Mouse (Mus musculus): ENCODE measurements around the gene Ncln. TPM values are rescaled to one million over a fixed set of nuclear protein-coding genes. Genes with fewer than 3 reads are reported as not detected.

Ncln gene
- polyA plus RNA-seq, 1 experiment, result 354 TPM

- no peaks in the 10 kb centered on the region for H3K36me3 ChIP-seq (ENCODE audit: control insufficient read depth, insufficient read depth, low read length)
- H3K27ac ChIP-seq (ENCODE audit: insufficient read depth, low read depth, low read length), result peak overlapping the region; percentile 4; the same call in 1 of the 2 replicates
- peaks cover 6% of the 10 kb centered on the region for H3K27me3 ChIP-seq (ENCODE audit: control insufficient read depth, insufficient read depth, low read length)
- 48% methylated on average over 14 of the region's 14 CpGs for WGBS
- H3K4me3 ChIP-seq (ENCODE audit: low read depth, low read length), result no peak overlapping the region
- TF ChIP-seq POLR2A (IDR thresholded peaks at IDR 0.05; ENCODE audit: low read depth, low read length), result no peak
- TF ChIP-seq CTCF (IDR thresholded peaks at IDR 0.05; ENCODE audit: extremely low read depth, insufficient read length, insufficient replicate concordance, low read depth, low read length), result no peak
- H3K4me1 ChIP-seq (ENCODE audit: control insufficient read depth, insufficient read depth, insufficient read length, low read length), result peaks cover 60% of the 10 kb centered on the region
Observed at GRCm38 (mm10) chr10:81466881-81467280, 29.3 kb downstream of the Ncln start.

- Histone ChIP-seq H3K4me3 (ENCODE audit: low read depth, low read length) (no peak overlapping the region), H3K4me1 (ENCODE audit: control insufficient read depth, insufficient read depth, insufficient read length, low read length) (peaks cover 61% of the 10 kb centered on the region), H3K27ac (ENCODE audit: insufficient read depth, low read depth, low read length) (no peak overlapping the region), H3K27me3 (ENCODE audit: control insufficient read depth, insufficient read depth, low read length) (peaks cover 2% of the 10 kb centered on the region; the same call in 1 of the 2 replicates), H3K36me3 (ENCODE audit: control insufficient read depth, insufficient read depth, low read length) (no peaks in the 10 kb centered on the region)
- TF ChIP-seq POLR2A (IDR thresholded peaks at IDR 0.05; ENCODE audit: low read depth, low read length) (no peak), CTCF (IDR thresholded peaks at IDR 0.05; ENCODE audit: extremely low read depth, insufficient read length, insufficient replicate concordance, low read depth, low read length) (no peak)
- 62% methylated on average over 2 of the region's 2 CpGs for WGBS
Observed at GRCm38 (mm10) chr10:81466066-81466465, 30.1 kb downstream of the Ncln start.

DNA sequence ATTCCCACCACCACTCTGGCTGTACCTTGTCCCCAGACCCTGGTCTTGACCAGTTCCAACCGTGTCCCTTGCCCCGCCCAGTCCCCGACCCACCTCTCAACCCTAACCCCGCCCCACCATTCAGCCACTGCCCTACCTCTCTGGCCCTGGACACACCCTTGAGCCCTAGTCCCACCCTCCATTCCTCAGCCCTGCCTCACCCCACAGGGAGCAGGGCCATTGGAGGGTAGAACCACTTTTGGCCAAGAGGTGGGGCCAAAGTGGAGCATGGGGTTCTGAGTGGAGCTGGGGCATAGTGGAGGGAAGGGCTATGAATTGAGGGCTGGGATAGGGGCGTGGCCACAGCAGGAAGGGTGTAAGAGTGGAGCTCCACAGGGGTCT lies 30.9 kb downstream of the Ncln start:
- TF ChIP-seq CTCF (IDR thresholded peaks at IDR 0.05; ENCODE audit: extremely low read depth, insufficient read length, insufficient replicate concordance, low read depth, low read length) (no peak), POLR2A (IDR thresholded peaks at IDR 0.05; ENCODE audit: low read depth, low read length) (no peak)
- Histone ChIP-seq H3K27me3 (ENCODE audit: control insufficient read depth, insufficient read depth, low read length) (peaks cover 6% of the 10 kb centered on the region), H3K4me3 (ENCODE audit: low read depth, low read length) (peak overlapping the region; percentile 53; the same call in 1 of the 2 replicates), H3K27ac (ENCODE audit: insufficient read depth, low read depth, low read length) (peak overlapping the region; percentile 94), H3K36me3 (ENCODE audit: control insufficient read depth, insufficient read depth, low read length) (no peaks in the 10 kb centered on the region), H3K4me1 (ENCODE audit: control insufficient read depth, insufficient read depth, insufficient read length, low read length) (peaks cover 57% of the 10 kb centered on the region)
- 5% methylated on average over 5 of the region's 5 CpGs for WGBS

GRCm38 (mm10) chr10:81464405-81465264 lies 31.6 kb downstream of the Ncln start:
- Histone ChIP-seq H3K27me3 (ENCODE audit: control insufficient read depth, insufficient read depth, low read length) (peaks cover 8% of the 10 kb centered on the region), H3K4me1 (ENCODE audit: control insufficient read depth, insufficient read depth, insufficient read length, low read length) (peaks cover 57% of the 10 kb centered on the region), H3K27ac (ENCODE audit: insufficient read depth, low read depth, low read length) (peak overlapping the region; percentile 94), H3K36me3 (ENCODE audit: control insufficient read depth, insufficient read depth, low read length) (no peaks in the 10 kb centered on the region), H3K4me3 (ENCODE audit: low read depth, low read length) (peak overlapping the region; percentile 59)
- WGBS, result 3% methylated on average over 33 of the region's 33 CpGs
- TF ChIP-seq POLR2A (IDR thresholded peaks at IDR 0.05; ENCODE audit: low read depth, low read length) (no peak), CTCF (IDR thresholded peaks at IDR 0.05; ENCODE audit: extremely low read depth, insufficient read length, insufficient replicate concordance, low read depth, low read length) (no peak)

- H3K27ac ChIP-seq (ENCODE audit: insufficient read depth, low read depth, low read length), result no peak overlapping the region
- peak overlapping the region; percentile 59 for H3K4me3 ChIP-seq (ENCODE audit: low read depth, low read length)
- H3K36me3 ChIP-seq (ENCODE audit: control insufficient read depth, insufficient read depth, low read length), result no peaks in the 10 kb centered on the region
- peaks cover 8% of the 10 kb centered on the region for H3K27me3 ChIP-seq (ENCODE audit: control insufficient read depth, insufficient read depth, low read length)
- 44% methylated on average over 4 of the region's 4 CpGs for WGBS
- no peak for TF ChIP-seq POLR2A (IDR thresholded peaks at IDR 0.05; ENCODE audit: low read depth, low read length)
- TF ChIP-seq CTCF (IDR thresholded peaks at IDR 0.05; ENCODE audit: extremely low read depth, insufficient read length, insufficient replicate concordance, low read depth, low read length), result no peak
- peaks cover 53% of the 10 kb centered on the region for H3K4me1 ChIP-seq (ENCODE audit: control insufficient read depth, insufficient read depth, insufficient read length, low read length)
Observed at GRCm38 (mm10) chr10:81463531-81463930, 32.7 kb downstream of the Ncln start.

GRCm38 (mm10) chr10:81462917-81463316 lies 33.3 kb downstream of the Ncln start:
- TF ChIP-seq CTCF (IDR thresholded peaks at IDR 0.05; ENCODE audit: extremely low read depth, insufficient read length, insufficient replicate concordance, low read depth, low read length) (no peak), POLR2A (IDR thresholded peaks at IDR 0.05; ENCODE audit: low read depth, low read length) (no peak)
- Histone ChIP-seq H3K36me3 (ENCODE audit: control insufficient read depth, insufficient read depth, low read length) (no peaks in the 10 kb centered on the region), H3K27ac (ENCODE audit: insufficient read depth, low read depth, low read length) (no peak overlapping the region), H3K27me3 (ENCODE audit: control insufficient read depth, insufficient read depth, low read length) (peaks cover 8% of the 10 kb centered on the region), H3K4me3 (ENCODE audit: low read depth, low read length) (no peak overlapping the region), H3K4me1 (ENCODE audit: control insufficient read depth, insufficient read depth, insufficient read length, low read length) (peaks cover 47% of the 10 kb centered on the region)
- WGBS, result 73% methylated on average over 7 of the region's 7 CpGs

DNA sequence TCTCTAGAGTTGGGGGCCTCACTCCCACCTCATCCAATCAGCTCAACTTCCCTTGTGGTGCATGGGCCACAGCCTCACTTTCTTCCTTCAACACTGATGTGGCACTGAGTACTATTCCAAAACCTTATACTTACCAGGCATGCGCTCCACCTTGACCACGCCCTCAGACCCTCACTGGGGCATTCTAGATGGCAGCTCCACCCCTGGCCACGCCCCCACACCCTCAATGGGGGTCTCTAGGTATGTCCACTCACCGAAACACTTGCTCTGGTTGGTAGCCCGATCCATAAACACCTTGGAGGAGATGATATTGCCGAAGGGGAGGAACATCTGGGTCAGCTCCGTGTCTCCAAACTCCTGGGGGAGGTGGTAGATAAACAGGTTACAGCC lies 33.8 kb downstream of the Ncln start:
- Histone ChIP-seq H3K36me3 (ENCODE audit: control insufficient read depth, insufficient read depth, low read length) (no peaks in the 10 kb centered on the region), H3K27ac (ENCODE audit: insufficient read depth, low read depth, low read length) (no peak overlapping the region), H3K27me3 (ENCODE audit: control insufficient read depth, insufficient read depth, low read length) (peaks cover 8% of the 10 kb centered on the region), H3K4me1 (ENCODE audit: control insufficient read depth, insufficient read depth, insufficient read length, low read length) (peaks cover 42% of the 10 kb centered on the region), H3K4me3 (ENCODE audit: low read depth, low read length) (peak overlapping the region; percentile 50)
- TF ChIP-seq CTCF (IDR thresholded peaks at IDR 0.05; ENCODE audit: extremely low read depth, insufficient read length, insufficient replicate concordance, low read depth, low read length), result no peak
- TF ChIP-seq POLR2A (IDR thresholded peaks at IDR 0.05; ENCODE audit: low read depth, low read length), result no peak
- WGBS, result 38% methylated on average over 7 of the region's 7 CpGs
